Mouse (Mus musculus): ENCODE measurements around the gene Lctl. TPM values are rescaled to one million over a fixed set of nuclear protein-coding genes. Genes with fewer than 3 reads are reported as not detected.
A peak's percentile ranks its signal among the peaks of the same experiment; 100 is the strongest.

Lctl gene
- polyA plus RNA-seq, 1 experiment = not detected

- peaks cover 81% of the 10 kb centered on the region for H3K4me1 ChIP-seq (ENCODE audit: control insufficient read depth)
- TF ChIP-seq TAL1 (IDR thresholded peaks at IDR 0.05; ENCODE audit: low read length) (no peak), GATA1 (IDR thresholded peaks at IDR 0.05; ENCODE audit: low read length) (peak; percentile 59; the same call in 1 of the 2 replicates)
Measured at GRCm38 (mm10) chr9:64084661-64085399, 32.1 kb upstream of the Lctl start.

GRCm38 (mm10) chr9:64085976-64086375 lies 31.0 kb upstream of the Lctl start:
- H3K27me3 ChIP-seq (ENCODE audit: control insufficient read depth) = peaks cover 7% of the 10 kb centered on the region
- no peak for TF ChIP-seq TAL1 (IDR thresholded peaks at IDR 0.05; ENCODE audit: low read length)
- no peak for TF ChIP-seq GATA1 (IDR thresholded peaks at IDR 0.05; ENCODE audit: low read length)
- H3K36me3 ChIP-seq (ENCODE audit: control insufficient read depth) = peaks cover 24% of the 10 kb centered on the region
- peak overlapping the region; percentile 75 for H3K4me3 ChIP-seq (replicated peaks)
- no peaks in the 10 kb centered on the region for H3K9me3 ChIP-seq (ENCODE audit: control insufficient read depth, low read length)
- peaks cover 70% of the 10 kb centered on the region for H3K4me1 ChIP-seq (ENCODE audit: control insufficient read depth)

More at GRCm38 (mm10) chr9:64084661-64085399, 32.1 kb upstream of the Lctl start:
- H3K27me3 ChIP-seq (ENCODE audit: control insufficient read depth) = peaks cover 7% of the 10 kb centered on the region
- H3K4me3 ChIP-seq (replicated peaks) = peak overlapping the region; percentile 75
- H3K9me3 ChIP-seq (ENCODE audit: control insufficient read depth, low read length) = no peaks in the 10 kb centered on the region
- H3K36me3 ChIP-seq (ENCODE audit: control insufficient read depth) = peaks cover 24% of the 10 kb centered on the region

- no peaks in the 10 kb centered on the region for H3K9me3 ChIP-seq (ENCODE audit: control insufficient read depth, low read length)
- no peak for TF ChIP-seq GATA1 (IDR thresholded peaks at IDR 0.05; ENCODE audit: low read length)
- no peak for TF ChIP-seq TAL1 (IDR thresholded peaks at IDR 0.05; ENCODE audit: low read length)
- H3K4me3 ChIP-seq (replicated peaks) = peak overlapping the region; percentile 75
- peaks cover 24% of the 10 kb centered on the region for H3K36me3 ChIP-seq (ENCODE audit: control insufficient read depth)
- H3K27me3 ChIP-seq (ENCODE audit: control insufficient read depth) = peaks cover 4% of the 10 kb centered on the region
- peaks cover 64% of the 10 kb centered on the region for H3K4me1 ChIP-seq (ENCODE audit: control insufficient read depth)
Measured at GRCm38 (mm10) chr9:64086543-64086942, 30.4 kb upstream of the Lctl start.

- H3K36me3 ChIP-seq (ENCODE audit: control insufficient read depth) = peaks cover 24% of the 10 kb centered on the region
- H3K4me1 ChIP-seq (ENCODE audit: control insufficient read depth) = peaks cover 57% of the 10 kb centered on the region
- H3K27me3 ChIP-seq (ENCODE audit: control insufficient read depth) = no peaks in the 10 kb centered on the region; the same call in 1 of the 2 replicates
- TF ChIP-seq TAL1 (IDR thresholded peaks at IDR 0.05; ENCODE audit: low read length) = no peak
- TF ChIP-seq GATA1 (IDR thresholded peaks at IDR 0.05; ENCODE audit: low read length) = no peak
- H3K4me3 ChIP-seq (replicated peaks) = no peak overlapping the region
- H3K9me3 ChIP-seq (ENCODE audit: control insufficient read depth, low read length) = no peaks in the 10 kb centered on the region
Measured at GRCm38 (mm10) chr9:64087461-64088235, 29.3 kb upstream of the Lctl start.

- Histone ChIP-seq H3K4me1 (ENCODE audit: control insufficient read depth) (peaks cover 50% of the 10 kb centered on the region), H3K27me3 (ENCODE audit: control insufficient read depth) (no peaks in the 10 kb centered on the region; the same call in 1 of the 2 replicates), H3K36me3 (ENCODE audit: control insufficient read depth) (peaks cover 24% of the 10 kb centered on the region), H3K4me3 (replicated peaks) (no peak overlapping the region), H3K9me3 (ENCODE audit: control insufficient read depth, low read length) (no peaks in the 10 kb centered on the region)
- no peak for TF ChIP-seq GATA1 (IDR thresholded peaks at IDR 0.05; ENCODE audit: low read length)
- TF ChIP-seq TAL1 (IDR thresholded peaks at IDR 0.05; ENCODE audit: low read length) = no peak
Measured at GRCm38 (mm10) chr9:64088346-64088745, 28.6 kb upstream of the Lctl start.

- peaks cover 43% of the 10 kb centered on the region for H3K4me1 ChIP-seq (ENCODE audit: control insufficient read depth)
- TF ChIP-seq TAL1 (IDR thresholded peaks at IDR 0.05; ENCODE audit: low read length) (no peak), GATA1 (IDR thresholded peaks at IDR 0.05; ENCODE audit: low read length) (no peak)
- no peak overlapping the region for H3K4me3 ChIP-seq (replicated peaks)
- no peaks in the 10 kb centered on the region for H3K9me3 ChIP-seq (ENCODE audit: control insufficient read depth, low read length)
- peaks cover 24% of the 10 kb centered on the region for H3K36me3 ChIP-seq (ENCODE audit: control insufficient read depth)
- no peaks in the 10 kb centered on the region; the same call in 1 of the 2 replicates for H3K27me3 ChIP-seq (ENCODE audit: control insufficient read depth)
Measured at GRCm38 (mm10) chr9:64089004-64089403, 27.9 kb upstream of the Lctl start.

GRCm38 (mm10) chr9:64094083-64094482 lies 22.9 kb upstream of the Lctl start:
- Histone ChIP-seq H3K4me1 (ENCODE audit: control insufficient read depth) (peaks cover 2% of the 10 kb centered on the region), H3K36me3 (ENCODE audit: control insufficient read depth) (peaks cover under 1% of the 10 kb centered on the region; the same call in 1 of the 2 replicates), H3K4me3 (replicated peaks) (no peak overlapping the region), H3K27me3 (ENCODE audit: control insufficient read depth) (no peaks in the 10 kb centered on the region), H3K9me3 (ENCODE audit: control insufficient read depth, low read length) (no peaks in the 10 kb centered on the region)
- TF ChIP-seq TAL1 (IDR thresholded peaks at IDR 0.05; ENCODE audit: low read length) (no peak), GATA1 (IDR thresholded peaks at IDR 0.05; ENCODE audit: low read length) (no peak)

GRCm38 (mm10) chr9:64098282-64098681 lies 18.7 kb upstream of the Lctl start:
- H3K36me3 ChIP-seq (ENCODE audit: control insufficient read depth) = no peaks in the 10 kb centered on the region
- H3K27me3 ChIP-seq (ENCODE audit: control insufficient read depth) = no peaks in the 10 kb centered on the region
- no peak overlapping the region for H3K4me3 ChIP-seq (replicated peaks)
- peaks cover 2% of the 10 kb centered on the region; the same call in 1 of the 2 replicates for H3K4me1 ChIP-seq (ENCODE audit: control insufficient read depth)
- H3K9me3 ChIP-seq (ENCODE audit: control insufficient read depth, low read length) = no peaks in the 10 kb centered on the region
- TF ChIP-seq TAL1 (IDR thresholded peaks at IDR 0.05; ENCODE audit: low read length) (no peak), GATA1 (IDR thresholded peaks at IDR 0.05; ENCODE audit: low read length) (no peak)

- H3K4me3 ChIP-seq (replicated peaks) = no peak overlapping the region
- TF ChIP-seq TAL1 (IDR thresholded peaks at IDR 0.05; ENCODE audit: low read length) (no peak), GATA1 (IDR thresholded peaks at IDR 0.05; ENCODE audit: low read length) (no peak)
- no peaks in the 10 kb centered on the region for H3K9me3 ChIP-seq (ENCODE audit: control insufficient read depth, low read length)
- H3K36me3 ChIP-seq (ENCODE audit: control insufficient read depth) = no peaks in the 10 kb centered on the region
- no peaks in the 10 kb centered on the region for H3K27me3 ChIP-seq (ENCODE audit: control insufficient read depth)
- H3K4me1 ChIP-seq (ENCODE audit: control insufficient read depth) = no peaks in the 10 kb centered on the region
Measured at GRCm38 (mm10) chr9:64100442-64100841, 16.5 kb upstream of the Lctl start.

All from erythroblast, embryonic 14.5 days (primary cell).